Mouse (Mus musculus): ENCODE data around the gene Lrp6. TPM values are rescaled to one million over a fixed set of nuclear protein-coding genes. Genes with fewer than 3 reads are reported as not detected.

The Lrp6 gene
- polyA plus RNA-seq, 1 experiment from 2014 or later = 33.6 TPM

- Histone ChIP-seq H3K27ac (replicated peaks; ENCODE audit: low read depth, low read length) (no peak overlapping the region; the same call in 1 of the 2 replicates), H3K4me1 (ENCODE audit: control insufficient read depth, insufficient read depth, low read length) (peaks cover 6% of the 10 kb centered on the region), H3K27me3 (ENCODE audit: control insufficient read depth, insufficient read depth, low read length) (no peaks in the 10 kb centered on the region), H3K4me3 (ENCODE audit: low read depth, low read length) (no peak overlapping the region), H3K9ac (replicated peaks; ENCODE audit: low read length) (no peak overlapping the region), H3K36me3 (replicated peaks; ENCODE audit: control insufficient read depth, insufficient read depth, low read depth, low read length) (no peaks in the 10 kb centered on the region; the same call in 1 of the 2 replicates), H3K9me3 (replicated peaks; ENCODE audit: control insufficient read depth, low read length) (no peaks in the 10 kb centered on the region), H3K4me2 (ENCODE audit: low read depth, low read length) (no peak overlapping the region)
- ATAC-seq (replicated peaks; ENCODE audit: insufficient number of reproducible peaks, low FRiP score, low TSS enrichment, low read depth) (no peak; the same call in 1 of the 2 replicates), DNase-seq (ENCODE audit: low spot score) (peak; percentile 25)
- 52% methylated on average over 10 of the region's 10 CpGs for WGBS
These were observed 39.8 kb downstream of the Lrp6 start for GRCm38 (mm10) chr6:134526821-134527595.

GRCm38 (mm10) chr6:134526275-134526674 lies 40.5 kb downstream of the Lrp6 start:
- H3K36me3 ChIP-seq (replicated peaks; ENCODE audit: control insufficient read depth, insufficient read depth, low read depth, low read length) = no peaks in the 10 kb centered on the region; the same call in 1 of the 2 replicates
- H3K27ac ChIP-seq (replicated peaks; ENCODE audit: low read depth, low read length) = no peak overlapping the region
- ATAC-seq (replicated peaks; ENCODE audit: insufficient number of reproducible peaks, low FRiP score, low TSS enrichment, low read depth) (no peak), DNase-seq (ENCODE audit: low spot score) (no peak)
- H3K27me3 ChIP-seq (ENCODE audit: control insufficient read depth, insufficient read depth, low read length) = no peaks in the 10 kb centered on the region
- H3K4me2 ChIP-seq (ENCODE audit: low read depth, low read length) = no peak overlapping the region
- WGBS = 85% methylated on average over 5 of the region's 5 CpGs
- H3K9ac ChIP-seq (replicated peaks; ENCODE audit: low read length) = no peak overlapping the region
- H3K9me3 ChIP-seq (replicated peaks; ENCODE audit: control insufficient read depth, low read length) = no peaks in the 10 kb centered on the region
- no peak overlapping the region for H3K4me3 ChIP-seq (ENCODE audit: low read depth, low read length)
- peaks cover 6% of the 10 kb centered on the region for H3K4me1 ChIP-seq (ENCODE audit: control insufficient read depth, insufficient read depth, low read length)

GRCm38 (mm10) chr6:134521411-134521810 lies 45.4 kb downstream of the Lrp6 start:
- no peaks in the 10 kb centered on the region for H3K9me3 ChIP-seq (replicated peaks; ENCODE audit: control insufficient read depth, low read length)
- H3K36me3 ChIP-seq (replicated peaks; ENCODE audit: control insufficient read depth, insufficient read depth, low read depth, low read length) = no peaks in the 10 kb centered on the region; the same call in 1 of the 2 replicates
- H3K9ac ChIP-seq (replicated peaks; ENCODE audit: low read length) = no peak overlapping the region
- H3K4me1 ChIP-seq (ENCODE audit: control insufficient read depth, insufficient read depth, low read length) = no peaks in the 10 kb centered on the region
- no peak overlapping the region for H3K4me2 ChIP-seq (ENCODE audit: low read depth, low read length)
- ATAC-seq (replicated peaks; ENCODE audit: insufficient number of reproducible peaks, low FRiP score, low TSS enrichment, low read depth) (no peak), DNase-seq (ENCODE audit: low spot score) (no peak)
- H3K4me3 ChIP-seq (ENCODE audit: low read depth, low read length) = no peak overlapping the region
- no peak overlapping the region for H3K27ac ChIP-seq (replicated peaks; ENCODE audit: low read depth, low read length)
- WGBS = 84% methylated on average over 10 of the region's 10 CpGs
- no peaks in the 10 kb centered on the region for H3K27me3 ChIP-seq (ENCODE audit: control insufficient read depth, insufficient read depth, low read length)

GRCm38 (mm10) chr6:134520821-134521220 lies 45.9 kb downstream of the Lrp6 start:
- no peaks in the 10 kb centered on the region for H3K27me3 ChIP-seq (ENCODE audit: control insufficient read depth, insufficient read depth, low read length)
- WGBS = 80% methylated on average over 3 of the region's 3 CpGs
- H3K4me1 ChIP-seq (ENCODE audit: control insufficient read depth, insufficient read depth, low read length) = no peaks in the 10 kb centered on the region; the same call in 1 of the 2 replicates
- DNase-seq (ENCODE audit: low spot score) (no peak), ATAC-seq (replicated peaks; ENCODE audit: insufficient number of reproducible peaks, low FRiP score, low TSS enrichment, low read depth) (no peak)
- H3K9me3 ChIP-seq (replicated peaks; ENCODE audit: control insufficient read depth, low read length) = no peaks in the 10 kb centered on the region
- H3K36me3 ChIP-seq (replicated peaks; ENCODE audit: control insufficient read depth, insufficient read depth, low read depth, low read length) = no peaks in the 10 kb centered on the region; the same call in 1 of the 2 replicates
- H3K4me2 ChIP-seq (ENCODE audit: low read depth, low read length) = no peak overlapping the region
- no peak overlapping the region for H3K9ac ChIP-seq (replicated peaks; ENCODE audit: low read length)
- H3K4me3 ChIP-seq (ENCODE audit: low read depth, low read length) = no peak overlapping the region
- H3K27ac ChIP-seq (replicated peaks; ENCODE audit: low read depth, low read length) = no peak overlapping the region

- no peaks in the 10 kb centered on the region for H3K27me3 ChIP-seq (ENCODE audit: control insufficient read depth, insufficient read depth, low read length)
- no peak for ATAC-seq (replicated peaks; ENCODE audit: insufficient number of reproducible peaks, low FRiP score, low TSS enrichment, low read depth)
- H3K9me3 ChIP-seq (replicated peaks; ENCODE audit: control insufficient read depth, low read length) = no peaks in the 10 kb centered on the region
- no peak overlapping the region for H3K4me2 ChIP-seq (ENCODE audit: low read depth, low read length)
- no peaks in the 10 kb centered on the region; the same call in 1 of the 2 replicates for H3K4me1 ChIP-seq (ENCODE audit: control insufficient read depth, insufficient read depth, low read length)
- no peak for DNase-seq (ENCODE audit: low spot score)
- H3K9ac ChIP-seq (replicated peaks; ENCODE audit: low read length) = no peak overlapping the region
- no peak overlapping the region for H3K27ac ChIP-seq (replicated peaks; ENCODE audit: low read depth, low read length)
- no peaks in the 10 kb centered on the region for H3K36me3 ChIP-seq (replicated peaks; ENCODE audit: control insufficient read depth, insufficient read depth, low read depth, low read length)
- WGBS = 85% methylated on average over 5 of the region's 5 CpGs
- no peak overlapping the region for H3K4me3 ChIP-seq (ENCODE audit: low read depth, low read length)
These were observed 48.3 kb downstream of the Lrp6 start for GRCm38 (mm10) chr6:134518450-134518849.

- H3K4me3 ChIP-seq (ENCODE audit: low read depth, low read length) = no peak overlapping the region
- no peak overlapping the region for H3K9ac ChIP-seq (replicated peaks; ENCODE audit: low read length)
- no peak for ATAC-seq (replicated peaks; ENCODE audit: insufficient number of reproducible peaks, low FRiP score, low TSS enrichment, low read depth)
- no peaks in the 10 kb centered on the region for H3K9me3 ChIP-seq (replicated peaks; ENCODE audit: control insufficient read depth, low read length)
- no peak overlapping the region for H3K27ac ChIP-seq (replicated peaks; ENCODE audit: low read depth, low read length)
- no peaks in the 10 kb centered on the region for H3K36me3 ChIP-seq (replicated peaks; ENCODE audit: control insufficient read depth, insufficient read depth, low read depth, low read length)
- peaks cover 2% of the 10 kb centered on the region for H3K4me1 ChIP-seq (ENCODE audit: control insufficient read depth, insufficient read depth, low read length)
- H3K4me2 ChIP-seq (ENCODE audit: low read depth, low read length) = no peak overlapping the region
- DNase-seq (ENCODE audit: low spot score) = no peak
- no peaks in the 10 kb centered on the region for H3K27me3 ChIP-seq (ENCODE audit: control insufficient read depth, insufficient read depth, low read length)
- 77% methylated on average over 4 of the region's 4 CpGs for WGBS
These were observed 49.6 kb downstream of the Lrp6 start for GRCm38 (mm10) chr6:134517141-134517540.

- ATAC-seq (replicated peaks; ENCODE audit: insufficient number of reproducible peaks, low FRiP score, low TSS enrichment, low read depth) (no peak), DNase-seq (ENCODE audit: low spot score) (peak; percentile 36)
- Histone ChIP-seq H3K9me3 (replicated peaks; ENCODE audit: control insufficient read depth, low read length) (no peaks in the 10 kb centered on the region), H3K4me1 (ENCODE audit: control insufficient read depth, insufficient read depth, low read length) (peaks cover 2% of the 10 kb centered on the region), H3K4me2 (ENCODE audit: low read depth, low read length) (no peak overlapping the region), H3K27ac (replicated peaks; ENCODE audit: low read depth, low read length) (no peak overlapping the region), H3K36me3 (replicated peaks; ENCODE audit: control insufficient read depth, insufficient read depth, low read depth, low read length) (no peaks in the 10 kb centered on the region), H3K4me3 (ENCODE audit: low read depth, low read length) (no peak overlapping the region), H3K27me3 (ENCODE audit: control insufficient read depth, insufficient read depth, low read length) (no peaks in the 10 kb centered on the region), H3K9ac (replicated peaks; ENCODE audit: low read length) (no peak overlapping the region)
- WGBS = 49% methylated on average over 4 of the region's 4 CpGs
These were observed 51.3 kb downstream of the Lrp6 start for GRCm38 (mm10) chr6:134515416-134515815.

GRCm38 (mm10) chr6:134513896-134514510 lies 52.8 kb downstream of the Lrp6 start:
- Histone ChIP-seq H3K9me3 (replicated peaks; ENCODE audit: control insufficient read depth, low read length) (no peaks in the 10 kb centered on the region), H3K4me3 (ENCODE audit: low read depth, low read length) (no peak overlapping the region), H3K4me2 (ENCODE audit: low read depth, low read length) (no peak overlapping the region), H3K27ac (replicated peaks; ENCODE audit: low read depth, low read length) (no peak overlapping the region), H3K4me1 (ENCODE audit: control insufficient read depth, insufficient read depth, low read length) (peaks cover 5% of the 10 kb centered on the region), H3K36me3 (replicated peaks; ENCODE audit: control insufficient read depth, insufficient read depth, low read depth, low read length) (no peaks in the 10 kb centered on the region), H3K27me3 (ENCODE audit: control insufficient read depth, insufficient read depth, low read length) (no peaks in the 10 kb centered on the region), H3K9ac (replicated peaks; ENCODE audit: low read length) (no peak overlapping the region)
- no peak for ATAC-seq (replicated peaks; ENCODE audit: insufficient number of reproducible peaks, low FRiP score, low TSS enrichment, low read depth)
- 73% methylated on average over 3 of the region's 3 CpGs for WGBS
- DNase-seq (ENCODE audit: low spot score) = no peak
